Mouse (Mus musculus) forebrain, embryonic 13.5 days (tissue): ENCODE data around the gene Olfr1375. TPM values are rescaled to one million over a fixed set of nuclear protein-coding genes. Genes with fewer than 3 reads are reported as not detected.

Source experiments
- ATAC-seq: fragments of 200-750 bp; cut with Nextera tagmentation; 2 replicates; pipeline ENCODE4 v1.8.0; 2017
- H3K27ac ChIP-seq: fragments of 300-500 bp; sonication (generic); 2 replicates; pipeline ENCODE4 v1.5.1; 2015; ENCODE audit warnings: inconsistent platforms, mild to moderate bottlenecking, moderate library complexity
- H3K27me3 ChIP-seq: fragments of 300-500 bp; sonication (generic); 2 replicates; pipeline ENCODE4 v1.6.1; 2015; ENCODE audit warnings: mild to moderate bottlenecking, inconsistent platforms
- H3K36me3 ChIP-seq: fragments of 300-500 bp; sonication (generic); 2 replicates; pipeline ENCODE4 v1.6.1; 2015; ENCODE audit warnings: mild to moderate bottlenecking, inconsistent platforms; ENCODE audit not compliant: poor library complexity, severe bottlenecking
- H3K4me1 ChIP-seq: fragments of 300-500 bp; sonication (generic); 2 replicates; pipeline ENCODE4 v1.6.1; 2015; ENCODE audit warnings: inconsistent platforms
- H3K4me2 ChIP-seq: fragments of 300-500 bp; sonication (generic); 2 replicates; pipeline ENCODE4 v1.6.1; 2015; ENCODE audit warnings: inconsistent platforms, mild to moderate bottlenecking, moderate library complexity
- H3K4me3 ChIP-seq: fragments of 300-500 bp; sonication (generic); 2 replicates; pipeline ENCODE4 v1.5.1; 2015; ENCODE audit warnings: mild to moderate bottlenecking, inconsistent platforms
- H3K9ac ChIP-seq: fragments of 300-500 bp; sonication (generic); 2 replicates; pipeline ENCODE4 v1.6.1; 2015; ENCODE audit warnings: mild to moderate bottlenecking, inconsistent platforms
- H3K9me3 ChIP-seq: fragments of 300-500 bp; sonication (generic); replicated peaks from 2 replicates; pipeline ENCODE4 v1.6.1; 2016; ENCODE audit warnings: inconsistent platforms
- WGBS: fragments of 180-500 bp; shearing (Covaris S2); methylation state at CpG from one replicate; pipeline ENCODE4 v1.1.7; 2015; 5-methylcytosine and 5-hydroxymethylcytosine counted together
- polyA plus RNA-seq: library from polyadenylated mRNA; unstranded; fragments of >200 nt; fragmentation: Nextera tagmentation; extraction: Ambion mirVana; gene quantifications from 2 replicates; pipeline ENCODE4 v1.2.1, GENCODE M21; 2015

Olfr1375 gene
- polyA plus RNA-seq, 1 experiment from 2014 or later = not detected

GRCm38 (mm10) chr11:51053230-51053629 lies 5.3 kb downstream of the Olfr1375 start:
- Histone ChIP-seq H3K4me1 (no peaks in the 10 kb centered on the region), H3K4me2 (no peak overlapping the region), H3K9ac (no peak overlapping the region), H3K27ac (no peak overlapping the region), H3K27me3 (no peaks in the 10 kb centered on the region), H3K36me3 (no peaks in the 10 kb centered on the region), H3K4me3 (no peak overlapping the region), H3K9me3 (no peaks in the 10 kb centered on the region)
- ATAC-seq = no peak
- WGBS = 50% methylated on average over 3 of the region's 3 CpGs

- H3K4me1 ChIP-seq = peaks cover 12% of the 10 kb centered on the region
- peak within 1 kb of the TSS; percentile 80 for H3K9ac ChIP-seq
- peak; percentile 94 for ATAC-seq
- H3K4me2 ChIP-seq = peak within 1 kb of the TSS; percentile 90
- H3K36me3 ChIP-seq = peaks cover 26% of the 10 kb centered on the region; the same call in 1 of the 2 replicates
- no peak within 1 kb of the TSS for H3K27ac ChIP-seq
- no peaks in the 10 kb centered on the region for H3K9me3 ChIP-seq
- H3K27me3 ChIP-seq = no peaks in the 10 kb centered on the region
- WGBS = under 1% methylated on average over 32 of the region's 32 CpGs
- peak within 1 kb of the TSS; percentile 81 for H3K4me3 ChIP-seq
Measured at GRCm38 (mm10) chr11:51059151-51059571, 11.3 kb downstream of the Olfr1375 start, which contains the start of gene Zfp354a. TSS of gene Zfp354a (plus strand) at chr11:51059257.

GRCm38 (mm10) chr11:51059640-51060039 lies 11.7 kb downstream of the Olfr1375 start:
- H3K4me3 ChIP-seq = peak overlapping the region; percentile 81
- H3K36me3 ChIP-seq = peaks cover 26% of the 10 kb centered on the region; the same call in 1 of the 2 replicates
- H3K27ac ChIP-seq = no peak overlapping the region
- no peaks in the 10 kb centered on the region for H3K9me3 ChIP-seq
- peak overlapping the region; percentile 90 for H3K4me2 ChIP-seq
- peaks cover 12% of the 10 kb centered on the region for H3K4me1 ChIP-seq
- no peaks in the 10 kb centered on the region for H3K27me3 ChIP-seq
- 16% methylated on average over 14 of the region's 14 CpGs for WGBS
- ATAC-seq = no peak; the same call in 1 of the 2 replicates
- H3K9ac ChIP-seq = peak overlapping the region; percentile 80

GRCm38 (mm10) chr11:51060981-51061380 lies 13.1 kb downstream of the Olfr1375 start:
- no peaks in the 10 kb centered on the region for H3K9me3 ChIP-seq
- no peaks in the 10 kb centered on the region for H3K27me3 ChIP-seq
- no peak for ATAC-seq
- no peak overlapping the region for H3K4me2 ChIP-seq
- no peak overlapping the region for H3K9ac ChIP-seq
- no peak overlapping the region for H3K27ac ChIP-seq
- H3K4me1 ChIP-seq = peaks cover 12% of the 10 kb centered on the region
- no peak overlapping the region for H3K4me3 ChIP-seq
- 93% methylated on average over 6 of the region's 6 CpGs for WGBS
- H3K36me3 ChIP-seq = peaks cover 36% of the 10 kb centered on the region

GRCm38 (mm10) chr11:51063276-51063675 lies 15.4 kb downstream of the Olfr1375 start:
- ATAC-seq = no peak

GRCm38 (mm10) chr11:51063841-51064240 lies 15.9 kb downstream of the Olfr1375 start:
- no peak overlapping the region for H3K4me2 ChIP-seq
- H3K4me3 ChIP-seq = no peak overlapping the region
- H3K4me1 ChIP-seq = peaks cover 12% of the 10 kb centered on the region
- no peak overlapping the region for H3K27ac ChIP-seq
- H3K27me3 ChIP-seq = no peaks in the 10 kb centered on the region
- 96% methylated on average over 8 of the region's 8 CpGs for WGBS
- H3K9me3 ChIP-seq = no peaks in the 10 kb centered on the region
- no peak for ATAC-seq
- H3K36me3 ChIP-seq = peaks cover 64% of the 10 kb centered on the region
- H3K9ac ChIP-seq = no peak overlapping the region

More at GRCm38 (mm10) chr11:51063276-51063675, 15.4 kb downstream of the Olfr1375 start:
- Histone ChIP-seq H3K4me3 (no peak overlapping the region), H3K27me3 (no peaks in the 10 kb centered on the region), H3K4me1 (peaks cover 12% of the 10 kb centered on the region), H3K9me3 (no peaks in the 10 kb centered on the region), H3K36me3 (peaks cover 59% of the 10 kb centered on the region), H3K27ac (no peak overlapping the region), H3K9ac (no peak overlapping the region), H3K4me2 (no peak overlapping the region)
- WGBS = 94% methylated on average over 7 of the region's 7 CpGs

- Histone ChIP-seq H3K36me3 (no peaks in the 10 kb centered on the region), H3K9ac (no peak overlapping the region), H3K4me2 (no peak overlapping the region), H3K9me3 (no peaks in the 10 kb centered on the region), H3K27ac (no peak overlapping the region), H3K27me3 (no peaks in the 10 kb centered on the region), H3K4me3 (no peak overlapping the region), H3K4me1 (no peaks in the 10 kb centered on the region)
- 56% methylated on average over 7 of the region's 7 CpGs for WGBS
- ATAC-seq = no peak
Measured at GRCm38 (mm10) chr11:51084527-51084926, 36.6 kb downstream of the Olfr1375 start.

GRCm38 (mm10) chr11:51085269-51085668 lies 37.4 kb downstream of the Olfr1375 start:
- H3K4me3 ChIP-seq = no peak overlapping the region
- no peaks in the 10 kb centered on the region for H3K27me3 ChIP-seq
- no peaks in the 10 kb centered on the region for H3K9me3 ChIP-seq
- H3K4me1 ChIP-seq = no peaks in the 10 kb centered on the region
- no peak overlapping the region for H3K27ac ChIP-seq
- no peak overlapping the region for H3K4me2 ChIP-seq
- H3K36me3 ChIP-seq = no peaks in the 10 kb centered on the region
- no peak overlapping the region for H3K9ac ChIP-seq
- ATAC-seq = no peak
- 73% methylated on average over 13 of the region's 13 CpGs for WGBS

Other genes with a start within 250 kb of the Olfr1375 start
- 44.2 and 45.2 TPM in 2 replicates for gene Zfp354c, start 220.4 kb upstream of the Olfr1375 start, polyA plus RNA-seq
- gene Zfp879, start 206.6 kb upstream of the Olfr1375 start, polyA plus RNA-seq = 1.1 and 1.5 TPM in 2 replicates
- gene Grm6, start 197.4 kb upstream of the Olfr1375 start, polyA plus RNA-seq = not detected in 2 replicates
- gene Zfp454, start 160.5 kb upstream of the Olfr1375 start, polyA plus RNA-seq = 16.7 and 17.6 TPM in 2 replicates
- gene Zfp2, start 131.9 kb upstream of the Olfr1375 start, polyA plus RNA-seq = 40.6 and 43.9 TPM in 2 replicates
- 2.2 and 2.3 TPM in 2 replicates for gene Zfp354b, start 116.5 kb upstream of the Olfr1375 start, polyA plus RNA-seq
- gene 4933414I15Rik, start 104.3 kb upstream of the Olfr1375 start, polyA plus RNA-seq = not detected in 2 replicates
- not detected in 2 replicates for gene Prop1, start 94.3 kb upstream of the Olfr1375 start, polyA plus RNA-seq
- gene Olfr1378, start 81.6 kb upstream of the Olfr1375 start, polyA plus RNA-seq = not detected in 2 replicates
- not detected in 2 replicates for gene Olfr1377, start 66.1 kb upstream of the Olfr1375 start, polyA plus RNA-seq
- gene Olfr51, start 44.5 kb upstream of the Olfr1375 start, polyA plus RNA-seq = not detected in 2 replicates
- gene Olfr54, start 33.9 kb upstream of the Olfr1375 start, polyA plus RNA-seq = not detected in 2 replicates
- gene Zfp354a, start 11.1 kb downstream of the Olfr1375 start, polyA plus RNA-seq = 10.0 and 11.5 TPM in 2 replicates
- gene Gm12569, start 172.4 kb downstream of the Olfr1375 start, polyA plus RNA-seq = not detected in 2 replicates
- gene Clk4, start 213.6 kb downstream of the Olfr1375 start, polyA plus RNA-seq = 145 and 153 TPM in 2 replicates
- gene BC049762, start 214.9 kb downstream of the Olfr1375 start, polyA plus RNA-seq = 0.23 TPM in 1 of 2 replicates, not detected in the other
- 1.3 and 1.7 TPM in 2 replicates for gene Col23a1, start 241.8 kb downstream of the Olfr1375 start, polyA plus RNA-seq